Mouse (Mus musculus): ENCODE measurements around the gene Plbd2.

DNA sequence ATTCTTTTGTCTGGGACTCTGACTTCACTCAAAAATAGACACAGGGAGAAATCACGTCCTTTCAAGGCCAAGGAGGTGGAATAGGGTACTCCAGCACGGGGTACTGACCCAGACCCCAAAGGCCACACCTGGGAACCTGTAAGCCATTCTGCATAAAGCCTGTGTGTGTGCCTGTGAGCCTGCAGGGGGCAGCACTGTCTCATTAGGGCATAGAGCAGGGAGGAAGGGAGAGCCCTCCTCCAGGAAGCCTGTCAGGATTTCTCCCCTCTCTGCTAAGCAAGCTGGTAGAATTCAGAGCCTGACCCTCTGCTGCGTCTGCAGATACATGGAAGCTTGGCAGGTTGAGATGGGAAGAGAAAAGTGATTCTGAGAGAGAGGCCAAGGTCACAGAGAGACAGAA lies 19.2 kb upstream of the Plbd2 start:
- no peak for TF ChIP-seq EP300 (IDR thresholded peaks at IDR 0.05; ENCODE audit: low read depth)
- peak; percentile 84 for TF ChIP-seq CTCF (IDR thresholded peaks at IDR 0.05; ENCODE audit: low read depth)

Data from liver, embryonic 14.5 days (tissue).